Mouse (Mus musculus) monocyte, adult 5-6 weeks (primary cell): ENCODE measurements around the gene Hist1h4m. TPM values are rescaled to one million over a fixed set of nuclear protein-coding genes. Genes with fewer than 3 reads are reported as not detected.
"Not testable (repeated sequence)": the region's sequence is repeated elsewhere in the genome, so short reads cannot be mapped to it uniquely, and the experiment has no call there.

ENCODE experiments used
- ATAC-seq: fragments of 153-309, 156-312 bp; replicated peaks from 2 replicates; pipeline ENCODE4 v1.8.0; 2017; ENCODE audit warnings: mild to moderate bottlenecking; ENCODE audit not compliant: low TSS enrichment, insufficient number of reproducible peaks, severe bottlenecking, poor library complexity, low FRiP score
- total RNA-seq: library from RNA; stranded (forward); fragments of 200-1000, 200-491, 200-594 nt; gene quantifications from 3 replicates; pipeline ENCODE4 v1.2.3, GENCODE M21; 2017

Hist1h4m gene
- total RNA-seq, 1 experiment from 2014 or later, result 131 TPM

GRCm38 (mm10) chr13:21797163-21797562 is 14.4 kb upstream of the Hist1h4m start:
- peak; percentile 36; the same call in 1 of the 2 replicates for ATAC-seq

- ATAC-seq, result peak; percentile 88
These were observed 8.5 kb upstream of the Hist1h4m start for GRCm38 (mm10) chr13:21803058-21803457.

- peak; percentile 94 for ATAC-seq
These were observed 1.5 kb upstream of the Hist1h4m start, which contains the start of the genes Hist1h2bq and Hist1h2ao for GRCm38 (mm10) chr13:21810073-21810472. TSS of gene Hist1h2bq (minus strand) at chr13:21810197. TSS of gene Hist1h2ao (plus strand) at chr13:21810465.

- 0 out of 2 replicates have a peak, but pooled peaks have one; percentile 10 for ATAC-seq
These were observed 472 bp upstream of the Hist1h4m start for GRCm38 (mm10) chr13:21811074-21811473.

GRCm38 (mm10) chr13:21812092-21812491 is 546 bp downstream of the Hist1h4m start:
- not testable (repeated sequence) for ATAC-seq

- ATAC-seq, result not testable (repeated sequence)
These were observed 8.7 kb downstream of the Hist1h4m start for GRCm38 (mm10) chr13:21820082-21820890.

- no peak for ATAC-seq
These were observed 17.0 kb downstream of the Hist1h4m start for GRCm38 (mm10) chr13:21828511-21828910.

GRCm38 (mm10) chr13:21830344-21830743 is 18.8 kb downstream of the Hist1h4m start:
- ATAC-seq, result no peak

- peak; percentile 59 for ATAC-seq
These were observed 20.2 kb downstream of the Hist1h4m start, which contains the start of gene Hist1h4n for GRCm38 (mm10) chr13:21831418-21832394. TSS of gene Hist1h4n (minus strand) at chr13:21832196.

- peak; percentile 89 for ATAC-seq
These were observed 21.9 kb downstream of the Hist1h4m start, which contains the start of the genes Hist1h2ap and Hist1h2br for GRCm38 (mm10) chr13:21833461-21833860. TSS of gene Hist1h2ap (minus strand) at chr13:21833507. TSS of gene Hist1h2br (plus strand) at chr13:21833743.

- peak; percentile 86 for ATAC-seq
These were observed 29.0 kb downstream of the Hist1h4m start for GRCm38 (mm10) chr13:21840508-21840907.

GRCm38 (mm10) chr13:21846356-21846755 is 34.8 kb downstream of the Hist1h4m start:
- not testable (repeated sequence) for ATAC-seq

GRCm38 (mm10) chr13:21847883-21848282 is 36.3 kb downstream of the Hist1h4m start:
- ATAC-seq, result no peak

GRCm38 (mm10) chr13:21850696-21851095 is 39.1 kb downstream of the Hist1h4m start:
- ATAC-seq, result not testable (repeated sequence)

- ATAC-seq, result no peak
These were observed 40.8 kb downstream of the Hist1h4m start for GRCm38 (mm10) chr13:21852215-21852945.

- no peak; the same call in 1 of the 2 replicates for ATAC-seq
These were observed 43.6 kb downstream of the Hist1h4m start for GRCm38 (mm10) chr13:21855146-21855545.

- no peak for ATAC-seq
These were observed 44.2 kb downstream of the Hist1h4m start for GRCm38 (mm10) chr13:21855698-21856162.

- ATAC-seq, result no peak
These were observed 50.1 kb downstream of the Hist1h4m start for GRCm38 (mm10) chr13:21861608-21862007.
